Mouse (Mus musculus) liver, embryonic 13.5 days (tissue): Measurements from ENCODE around the gene Adipoq. TPM values are rescaled to one million over a fixed set of nuclear protein-coding genes. Genes with fewer than 3 reads are reported as not detected.
A peak's percentile ranks its signal among the peaks of the same experiment; 100 is the strongest.

Source experiments
- ATAC-seq: fragments of 200-750 bp; cut with Nextera tagmentation; 2 replicates; pipeline ENCODE4 v1.8.0; 2017; ENCODE audit warnings: low read depth, mild to moderate bottlenecking, moderate number of reproducible peaks, moderate library complexity
- DNase-seq: peaks from one replicate; pipeline ENCODE4 v3.0.0; 2022
- H3K27ac ChIP-seq: fragments of 300-500 bp; sonication (generic); 2 replicates; pipeline ENCODE4 v1.5.1; 2015; ENCODE audit warnings: moderate library complexity, mild to moderate bottlenecking, inconsistent platforms
- H3K27me3 ChIP-seq: fragments of 300-500 bp; sonication (generic); 2 replicates; pipeline ENCODE4 v1.6.1; 2015; ENCODE audit warnings: mild to moderate bottlenecking, inconsistent platforms
- H3K36me3 ChIP-seq: fragments of 300-500 bp; sonication (generic); 2 replicates; pipeline ENCODE4 v1.6.1; 2015; ENCODE audit warnings: mild to moderate bottlenecking, inconsistent platforms
- H3K4me1 ChIP-seq: fragments of 300-500 bp; sonication (generic); replicated peaks from 2 replicates; pipeline ENCODE4 v1.6.1; 2015; ENCODE audit warnings: inconsistent platforms
- H3K4me2 ChIP-seq: fragments of 300-500 bp; sonication (generic); 2 replicates; pipeline ENCODE4 v1.6.1; 2015; ENCODE audit warnings: inconsistent platforms, mild to moderate bottlenecking, moderate library complexity
- H3K4me3 ChIP-seq: fragments of 300-500 bp; sonication (generic); replicated peaks from 2 replicates; pipeline ENCODE4 v1.5.1; 2015; ENCODE audit warnings: mild to moderate bottlenecking, inconsistent platforms
- H3K9ac ChIP-seq: fragments of 300-500 bp; sonication (generic); 2 replicates; pipeline ENCODE4 v1.6.1; 2015; ENCODE audit warnings: mild to moderate bottlenecking, inconsistent platforms
- H3K9me3 ChIP-seq: fragments of 300-500 bp; sonication (generic); replicated peaks from 2 replicates; pipeline ENCODE4 v1.6.1; 2016; ENCODE audit warnings: inconsistent platforms
- WGBS: fragments of 180-500 bp; shearing (Covaris S2); methylation state at CpG from one replicate; pipeline ENCODE4 v1.1.7; 2015; ENCODE audit not compliant: insufficient replicate concordance; 5-methylcytosine and 5-hydroxymethylcytosine counted together
- polyA plus RNA-seq: library from polyadenylated mRNA; unstranded; fragments of >200 nt; fragmentation: Nextera tagmentation; extraction: Ambion mirVana; gene quantifications from 2 replicates; pipeline ENCODE4 v1.2.1, GENCODE M21; 2015

Adipoq gene
- polyA plus RNA-seq, 1 experiment from 2014 or later: not detected

DNA sequence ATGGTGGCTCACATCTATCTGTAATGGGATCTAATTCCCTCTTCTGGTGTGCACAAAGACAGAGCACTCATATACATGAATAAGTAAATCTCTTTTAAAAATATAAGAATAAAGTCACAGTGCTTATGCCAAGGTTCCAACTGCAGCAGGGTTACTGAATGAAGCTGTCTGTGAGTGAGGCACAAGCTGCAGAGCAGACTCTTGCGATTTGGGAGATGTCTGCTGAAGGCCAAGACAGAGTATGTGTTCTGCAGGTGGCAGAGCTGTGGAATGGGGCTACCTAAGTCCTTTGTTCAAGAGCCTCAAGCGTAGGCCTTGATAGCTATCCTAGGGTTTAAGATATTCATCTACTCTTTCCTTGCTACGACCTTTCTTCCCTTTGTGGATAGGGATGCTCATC is 23.9 kb upstream of the Adipoq start:
- H3K36me3 ChIP-seq: peaks cover 74% of the 10 kb centered on the region
- H3K27me3 ChIP-seq: no peaks in the 10 kb centered on the region
- ATAC-seq: no peak
- no peak for DNase-seq
- no peak overlapping the region for H3K27ac ChIP-seq
- WGBS: 79% methylated on average over 3 of the region's 3 CpGs
- H3K4me1 ChIP-seq: peaks cover 17% of the 10 kb centered on the region
- H3K9me3 ChIP-seq: no peaks in the 10 kb centered on the region
- no peak overlapping the region for H3K4me2 ChIP-seq
- H3K4me3 ChIP-seq: no peak overlapping the region
- no peak overlapping the region for H3K9ac ChIP-seq

- Histone ChIP-seq H3K4me2 (no peak overlapping the region), H3K27me3 (no peaks in the 10 kb centered on the region), H3K27ac (no peak overlapping the region), H3K4me3 (no peak overlapping the region), H3K4me1 (peaks cover 18% of the 10 kb centered on the region), H3K9me3 (no peaks in the 10 kb centered on the region), H3K36me3 (peaks cover 67% of the 10 kb centered on the region), H3K9ac (no peak overlapping the region)
- DNase-seq: no peak
- WGBS: 83% methylated on average over 4 of the region's 4 CpGs
- no peak for ATAC-seq
Observed at GRCm38 (mm10) chr16:23123104-23123503, 23.2 kb upstream of the Adipoq start.

GRCm38 (mm10) chr16:23124398-23124797 is 21.9 kb upstream of the Adipoq start:
- no peak overlapping the region for H3K27ac ChIP-seq
- H3K4me3 ChIP-seq: no peak overlapping the region
- no peaks in the 10 kb centered on the region for H3K9me3 ChIP-seq
- ATAC-seq (no peak), DNase-seq (no peak)
- H3K36me3 ChIP-seq: peaks cover 61% of the 10 kb centered on the region
- WGBS: 78% methylated on average over 4 of the region's 4 CpGs
- H3K4me1 ChIP-seq: peaks cover 31% of the 10 kb centered on the region
- H3K9ac ChIP-seq: no peak overlapping the region
- H3K4me2 ChIP-seq: no peak overlapping the region
- H3K27me3 ChIP-seq: no peaks in the 10 kb centered on the region

DNA sequence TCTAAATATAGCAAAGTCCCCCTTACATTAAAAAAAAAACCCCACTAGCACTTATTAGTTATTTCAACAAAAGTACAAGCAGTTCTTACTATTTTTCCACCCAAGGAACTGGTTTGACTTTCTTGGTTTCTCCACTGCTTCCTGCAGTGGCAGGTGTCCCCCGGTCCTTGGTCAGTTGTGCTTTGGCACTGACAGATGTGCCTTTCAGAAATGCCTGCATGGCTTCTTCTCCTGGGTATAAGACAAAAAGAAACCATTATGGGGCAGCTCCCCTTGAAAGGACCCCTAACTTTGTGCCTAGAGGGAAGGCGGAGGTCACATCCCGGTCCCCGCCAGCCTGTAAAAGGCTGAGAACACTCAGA is 19.0 kb upstream of the Adipoq start:
- DNase-seq (no peak), ATAC-seq (peak; percentile 37)
- Histone ChIP-seq H3K9me3 (no peaks in the 10 kb centered on the region), H3K27me3 (no peaks in the 10 kb centered on the region), H3K9ac (peak overlapping the region; percentile 89), H3K4me1 (peaks cover 32% of the 10 kb centered on the region), H3K4me3 (peak overlapping the region; percentile 80), H3K27ac (peak overlapping the region; percentile 97), H3K4me2 (peak overlapping the region; percentile 87), H3K36me3 (peaks cover 34% of the 10 kb centered on the region)
- 1% methylated on average over 4 of the region's 4 CpGs for WGBS

GRCm38 (mm10) chr16:23127673-23128375 is 18.5 kb upstream of the Adipoq start, which contains the start of gene Rfc4:
Rfc4 (minus strand) TSS chr16:23127737.
- peak; percentile 86 for DNase-seq
- Histone ChIP-seq H3K4me2 (peak within 1 kb of the TSS; percentile 87), H3K27me3 (no peaks in the 10 kb centered on the region), H3K9me3 (no peaks in the 10 kb centered on the region), H3K9ac (peak within 1 kb of the TSS; percentile 89), H3K4me3 (peak within 1 kb of the TSS; percentile 80), H3K4me1 (peaks cover 32% of the 10 kb centered on the region), H3K36me3 (peaks cover 28% of the 10 kb centered on the region), H3K27ac (peak within 1 kb of the TSS; percentile 97)
- WGBS: under 1% methylated on average over 51 of the region's 51 CpGs
- ATAC-seq: peak; percentile 96

DNA sequence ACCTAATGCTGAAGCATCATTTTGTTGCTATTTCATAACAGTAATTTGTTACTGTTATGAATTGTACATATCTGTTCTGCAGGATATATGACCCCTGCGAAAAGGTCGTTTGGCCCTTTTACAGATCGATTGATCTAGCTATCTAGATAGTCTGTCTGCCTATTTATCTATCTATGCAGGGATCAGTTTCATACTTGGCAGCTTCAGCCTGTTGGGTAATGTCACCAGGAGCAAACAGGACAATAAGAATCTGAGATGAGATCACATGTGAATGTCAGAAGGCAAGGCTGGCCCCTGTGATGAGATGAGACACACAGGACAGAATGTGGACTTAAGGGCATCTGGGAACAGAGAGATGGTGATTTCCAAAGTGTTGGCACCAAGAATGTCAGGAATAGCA is 16.0 kb upstream of the Adipoq start:
- Histone ChIP-seq H3K9me3 (no peaks in the 10 kb centered on the region), H3K4me2 (no peak overlapping the region), H3K36me3 (peaks cover 8% of the 10 kb centered on the region; the same call in 1 of the 2 replicates), H3K9ac (no peak overlapping the region), H3K27me3 (no peaks in the 10 kb centered on the region), H3K4me3 (no peak overlapping the region), H3K4me1 (peaks cover 32% of the 10 kb centered on the region), H3K27ac (no peak overlapping the region)
- DNase-seq (no peak), ATAC-seq (no peak)
- 79% methylated on average over 3 of the region's 3 CpGs for WGBS

DNA sequence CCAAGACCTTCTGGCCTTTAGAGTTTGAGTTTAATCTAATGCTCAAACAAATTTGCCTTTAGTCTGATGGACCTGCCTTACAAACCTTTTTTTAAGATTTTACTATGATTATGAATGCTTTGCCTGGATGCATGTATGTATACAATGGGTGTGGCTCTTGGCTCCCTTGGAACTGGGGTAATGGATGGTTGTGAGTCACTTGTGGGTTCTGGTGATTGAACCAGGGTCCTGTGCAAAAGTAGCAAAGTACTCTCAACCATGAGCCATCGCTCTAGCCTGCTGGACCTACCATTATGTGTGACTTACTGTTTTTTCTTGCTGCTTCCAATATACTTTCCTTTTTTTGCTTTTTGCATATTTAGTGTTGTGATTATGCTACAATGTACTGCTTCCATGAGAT is 14.0 kb upstream of the Adipoq start:
- no peak for ATAC-seq
- no peaks in the 10 kb centered on the region for H3K36me3 ChIP-seq
- WGBS: 86% methylated on average over 1 of the region's 1 CpGs
- H3K27ac ChIP-seq: no peak overlapping the region
- peaks cover 15% of the 10 kb centered on the region for H3K4me1 ChIP-seq
- H3K9ac ChIP-seq: no peak overlapping the region
- no peak overlapping the region for H3K4me3 ChIP-seq
- no peaks in the 10 kb centered on the region for H3K27me3 ChIP-seq
- no peaks in the 10 kb centered on the region for H3K9me3 ChIP-seq
- H3K4me2 ChIP-seq: no peak overlapping the region
- no peak for DNase-seq

- Histone ChIP-seq H3K4me2 (no peak overlapping the region), H3K27ac (no peak overlapping the region), H3K4me3 (no peak overlapping the region), H3K9me3 (no peaks in the 10 kb centered on the region), H3K4me1 (no peaks in the 10 kb centered on the region), H3K36me3 (no peaks in the 10 kb centered on the region), H3K27me3 (no peaks in the 10 kb centered on the region), H3K9ac (no peak overlapping the region)
- no peak for ATAC-seq
- DNase-seq: no peak
- WGBS: 23% methylated on average over 11 of the region's 11 CpGs
Observed at GRCm38 (mm10) chr16:23135421-23136149, 10.8 kb upstream of the Adipoq start.

DNA sequence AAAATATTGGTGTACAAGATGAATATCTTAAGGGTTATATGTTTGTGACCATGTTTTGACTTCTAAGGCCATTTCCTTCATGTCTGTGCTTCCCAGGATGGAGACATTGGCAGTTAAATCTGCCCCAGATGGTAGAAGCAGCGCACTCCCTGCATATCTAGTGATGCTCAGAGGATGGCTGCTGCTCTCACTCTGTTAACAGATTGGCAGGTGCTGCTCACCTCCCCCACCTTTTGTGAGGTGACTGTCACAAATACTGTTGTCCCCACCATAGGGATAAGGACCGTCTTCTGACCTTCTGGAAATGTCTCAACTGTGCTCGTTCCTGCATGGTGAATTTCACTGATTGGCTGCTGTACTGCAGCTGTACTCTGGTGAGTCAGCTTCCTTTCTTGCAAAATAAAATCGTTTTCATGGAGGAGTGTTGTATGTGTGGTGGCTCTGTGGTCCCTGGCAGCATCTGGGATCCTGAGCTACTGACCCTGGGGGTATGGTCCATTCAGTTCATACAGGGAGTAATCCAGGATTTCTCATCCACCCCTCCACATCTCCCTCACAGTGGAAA is 9.8 kb upstream of the Adipoq start:
- Histone ChIP-seq H3K36me3 (no peaks in the 10 kb centered on the region), H3K4me1 (no peaks in the 10 kb centered on the region), H3K4me3 (no peak overlapping the region), H3K27ac (no peak overlapping the region), H3K9ac (no peak overlapping the region), H3K9me3 (no peaks in the 10 kb centered on the region), H3K4me2 (no peak overlapping the region), H3K27me3 (no peaks in the 10 kb centered on the region)
- WGBS: 31% methylated on average over 4 of the region's 4 CpGs
- no peak for DNase-seq
- ATAC-seq: no peak

DNA sequence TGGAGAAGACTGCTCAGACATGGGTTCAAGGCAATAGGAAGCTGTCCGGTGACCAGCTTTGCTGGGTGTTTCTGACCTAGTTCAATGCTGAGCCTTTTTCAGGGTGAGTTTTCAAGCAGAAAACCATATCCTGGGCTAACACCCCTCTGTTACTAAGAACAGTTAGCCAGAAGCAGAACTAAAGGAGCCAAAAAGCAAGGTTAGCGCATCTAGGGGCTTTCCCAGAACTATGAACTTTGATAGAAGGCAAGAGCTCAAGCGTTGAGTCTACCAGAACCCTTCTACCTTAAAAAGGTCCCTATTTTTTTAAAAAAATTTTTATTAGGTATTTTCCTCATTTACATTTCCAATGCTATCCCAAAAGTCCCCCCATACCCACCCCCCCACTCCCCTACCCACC is 5.4 kb upstream of the Adipoq start:
- Histone ChIP-seq H3K27ac (no peak overlapping the region), H3K36me3 (no peaks in the 10 kb centered on the region)

GRCm38 (mm10) chr16:23144326-23144725 is 2.0 kb upstream of the Adipoq start:
- no peaks in the 10 kb centered on the region for H3K4me1 ChIP-seq
- no peak overlapping the region for H3K4me3 ChIP-seq
- no peaks in the 10 kb centered on the region for H3K9me3 ChIP-seq
- no peaks in the 10 kb centered on the region for H3K36me3 ChIP-seq
- no peaks in the 10 kb centered on the region for H3K27me3 ChIP-seq
- peak; percentile 50; the same call in 1 of the 2 replicates for ATAC-seq
- H3K27ac ChIP-seq: no peak overlapping the region
- DNase-seq: no peak
- no peak overlapping the region for H3K4me2 ChIP-seq
- no peak overlapping the region for H3K9ac ChIP-seq
- 42% methylated on average over 7 of the region's 7 CpGs for WGBS

More for the DNA sequence above, 5.4 kb upstream of the Adipoq start:
- Histone ChIP-seq H3K9me3 (no peaks in the 10 kb centered on the region), H3K4me3 (no peak overlapping the region), H3K4me2 (no peak overlapping the region), H3K4me1 (no peaks in the 10 kb centered on the region), H3K9ac (no peak overlapping the region), H3K27me3 (no peaks in the 10 kb centered on the region)
- DNase-seq: no peak
- 80% methylated on average over 3 of the region's 3 CpGs for WGBS
- ATAC-seq: no peak
